Mouse (Mus musculus) liver, adult 2 months (tissue): ENCODE measurements around the gene Fcho1.

Experiments used
- CTCF ChIP-seq: fragments of 200-500 bp; IDR thresholded peaks from 2 replicates; pipeline ENCODE4 v1.5.1; 2011; ENCODE audit warnings: low read depth, low read length, control low read depth
- POLR2A ChIP-seq: fragments of 200-500 bp; IDR thresholded peaks from 2 replicates; pipeline ENCODE4 v1.6.1; 2011; ENCODE audit warnings: low read length, control low read depth; ENCODE audit not compliant: insufficient read depth; ENCODE audit errors: extremely low read depth

GRCm38 (mm10) chr8:71741226-71741625 lies 15.7 kb upstream of the Fcho1 start:
- TF ChIP-seq CTCF (no peak), POLR2A (no peak)
